Mouse (Mus musculus): ENCODE results near the gene Rpf1. TPM values are rescaled to one million over a fixed set of nuclear protein-coding genes. Genes with fewer than 3 reads are reported as not detected.

Rpf1 gene
- total RNA-seq, 2 experiments from 2014 or later, result 77.7 to 93.0 TPM

- ATAC-seq (replicated peaks; ENCODE audit: poor library complexity, severe bottlenecking), result no peak
Observed at GRCm38 (mm10) chr3:146501601-146502123, 19.6 kb downstream of the Rpf1 start.

- ATAC-seq (replicated peaks; ENCODE audit: poor library complexity, severe bottlenecking), result peak; percentile 11; the same call in 1 of the 2 replicates
Observed at GRCm38 (mm10) chr3:146500810-146501201, 20.4 kb downstream of the Rpf1 start.

DNA sequence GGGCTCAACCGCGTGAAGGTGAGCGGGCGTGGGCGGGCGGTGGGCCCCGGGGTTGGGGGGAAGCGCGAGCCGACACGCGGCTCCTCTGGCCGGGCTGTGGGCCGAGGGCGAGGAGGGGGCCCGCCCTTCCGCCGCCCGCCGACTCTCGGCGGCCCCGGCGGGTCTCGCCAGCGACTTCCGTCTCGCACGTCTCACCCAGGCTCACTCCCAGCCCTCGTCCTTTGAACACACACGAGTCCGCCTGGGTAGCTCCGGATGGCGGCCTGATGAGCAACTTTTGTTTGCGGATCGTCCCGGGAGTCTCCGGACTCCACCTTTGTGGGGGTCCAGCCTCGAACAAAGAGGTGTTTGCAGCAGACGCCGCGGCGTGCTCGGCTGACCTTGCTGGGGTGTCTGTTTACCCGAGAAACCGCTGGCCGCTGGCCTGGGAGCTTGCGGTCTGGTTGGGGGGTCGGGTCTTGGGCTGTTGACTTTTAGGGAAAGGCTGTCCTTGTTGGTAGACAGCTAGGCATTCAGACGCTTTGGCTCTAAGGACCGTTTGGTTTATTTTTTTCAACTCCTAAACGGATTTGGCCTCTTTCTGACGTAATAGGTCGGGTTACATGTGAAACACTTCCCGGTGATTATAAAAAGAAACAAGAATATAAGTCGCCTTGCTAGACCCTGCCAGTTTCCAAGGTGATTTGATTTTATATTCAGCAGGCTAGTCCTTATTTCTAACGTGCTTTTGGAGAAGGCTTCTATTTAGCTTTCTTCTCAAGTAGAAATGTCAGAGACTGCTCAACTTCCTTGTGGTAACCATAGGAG is 21.0 kb downstream of the Rpf1 start:
- peak; percentile 38 for ATAC-seq (replicated peaks; ENCODE audit: poor library complexity, severe bottlenecking)

DNA sequence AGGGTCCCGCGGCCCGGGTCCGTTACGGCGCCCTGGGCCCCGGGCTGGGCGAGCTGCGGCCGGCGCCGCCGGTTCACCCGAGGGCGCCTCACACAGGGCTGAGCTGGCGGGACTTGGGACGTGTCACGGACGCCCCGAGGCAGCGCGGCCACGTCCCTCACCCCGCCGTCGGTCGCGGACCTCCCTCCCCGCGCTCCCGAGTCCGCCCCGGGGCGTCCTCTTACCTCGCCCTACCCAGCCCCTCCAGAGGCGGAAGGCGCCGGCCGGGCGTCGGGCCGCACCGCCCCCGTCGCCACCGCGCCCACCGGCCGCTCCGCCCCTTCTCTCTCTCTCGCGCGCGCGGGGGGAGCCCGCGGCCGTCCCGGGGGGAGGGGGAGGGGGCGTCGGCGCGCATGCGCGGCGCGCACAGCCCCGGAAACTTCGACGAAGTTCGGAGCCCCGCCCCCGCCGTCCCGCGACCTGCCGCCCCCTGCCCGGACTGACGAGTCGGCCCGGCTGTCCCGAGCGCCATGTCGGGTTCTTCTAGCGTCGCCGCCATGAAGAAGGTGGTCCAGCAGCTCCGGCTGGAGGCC is 21.7 kb downstream of the Rpf1 start, which contains the start of the genes Spata1 and Gng5:
Gene Spata1, minus strand, starts transcription at position 323 of the 572 bp plus-strand sequence.
Gene Gng5, plus strand, starts transcription at position 377 of the 572 bp plus-strand sequence.
- peak; percentile 79 for ATAC-seq (replicated peaks; ENCODE audit: poor library complexity, severe bottlenecking)

DNA sequence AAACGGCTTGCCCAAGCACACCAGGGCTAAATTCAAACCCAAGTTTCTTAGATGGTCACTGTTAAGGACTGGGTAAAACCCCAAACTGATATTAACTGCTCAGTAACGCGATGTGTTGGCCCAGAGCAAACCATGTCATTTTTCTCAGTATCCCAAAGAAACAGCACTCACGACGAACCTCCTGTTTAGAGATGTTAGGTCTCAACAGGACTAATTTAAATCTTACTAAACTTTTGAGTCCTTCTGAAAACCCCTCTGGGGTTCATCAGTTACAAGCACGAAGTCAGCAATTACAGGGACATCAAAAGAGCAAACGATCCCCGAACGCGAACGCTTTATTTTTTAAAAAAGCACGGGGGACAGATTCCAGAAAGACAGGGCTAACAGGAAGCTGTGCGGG is 22.2 kb downstream of the Rpf1 start:
- ATAC-seq (replicated peaks; ENCODE audit: poor library complexity, severe bottlenecking), result no peak

GRCm38 (mm10) chr3:146494941-146495340 is 26.3 kb downstream of the Rpf1 start:
- ATAC-seq (replicated peaks; ENCODE audit: poor library complexity, severe bottlenecking), result no peak

- ATAC-seq (replicated peaks; ENCODE audit: poor library complexity, severe bottlenecking), result no peak
Observed at GRCm38 (mm10) chr3:146486464-146486863, 34.8 kb downstream of the Rpf1 start.

GRCm38 (mm10) chr3:146482044-146482443 is 39.2 kb downstream of the Rpf1 start:
- ATAC-seq (replicated peaks; ENCODE audit: poor library complexity, severe bottlenecking), result no peak

GRCm38 (mm10) chr3:146474428-146474827 is 46.8 kb downstream of the Rpf1 start:
- ATAC-seq (replicated peaks; ENCODE audit: poor library complexity, severe bottlenecking), result no peak

DNA sequence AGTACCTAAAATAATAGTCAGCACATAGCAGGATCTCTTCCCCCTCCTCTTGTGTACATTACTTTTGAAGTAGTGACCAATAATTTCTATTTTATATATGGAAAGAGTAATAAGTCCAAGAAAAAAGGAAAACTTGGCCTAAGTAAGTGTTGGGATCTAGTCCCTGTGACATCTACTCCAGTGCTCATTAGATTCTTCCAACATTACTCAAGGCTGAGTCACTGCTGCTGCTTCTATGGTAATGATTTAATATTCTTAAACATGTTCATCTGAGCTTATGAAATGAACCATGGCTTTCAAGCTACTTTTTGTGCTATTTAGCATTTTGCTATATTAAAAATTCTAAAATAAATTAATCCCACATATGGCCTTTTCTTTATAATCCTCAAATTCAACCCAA is 47.5 kb downstream of the Rpf1 start:
- ATAC-seq (replicated peaks; ENCODE audit: poor library complexity, severe bottlenecking), result no peak

- no peak for ATAC-seq (replicated peaks; ENCODE audit: poor library complexity, severe bottlenecking)
Observed at GRCm38 (mm10) chr3:146472657-146473056, 48.6 kb downstream of the Rpf1 start.

DNA sequence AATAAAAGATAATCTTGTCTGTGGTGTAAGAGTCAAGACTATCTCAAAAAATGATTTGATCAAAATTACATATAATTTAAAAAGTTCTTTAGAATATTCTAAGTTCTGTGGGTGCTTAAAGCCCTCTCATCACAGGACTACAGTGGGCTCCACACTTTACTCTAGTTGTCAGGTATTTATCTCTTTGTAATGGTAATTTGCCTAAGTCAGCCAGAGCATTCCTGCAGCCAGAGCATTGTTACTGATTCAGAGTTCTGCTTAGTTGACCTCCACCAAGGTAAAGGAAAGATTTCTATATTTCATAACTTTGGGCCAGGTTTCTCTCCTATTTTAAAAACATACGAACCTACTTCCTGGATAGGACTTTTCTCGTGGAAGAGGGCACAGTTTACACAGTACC is 52.0 kb downstream of the Rpf1 start:
- ATAC-seq (replicated peaks; ENCODE audit: poor library complexity, severe bottlenecking), result no peak

GRCm38 (mm10) chr3:146462939-146463338 is 58.3 kb downstream of the Rpf1 start:
- ATAC-seq (replicated peaks; ENCODE audit: poor library complexity, severe bottlenecking), result no peak

Other genes starting within 250 kb of the Rpf1 start
- 7.6 and 13.9 TPM in 2 replicates for gene Ssx2ip, start 116.8 kb downstream of the Rpf1 start, total RNA-seq (2014; fragmentation: Nextera tagmentation)
- gene Ssx2ip, start 116.8 kb downstream of the Rpf1 start, total RNA-seq (2017), result 17.7 and 19.8 TPM in 2 replicates
- gene Ctbs, start 71.6 kb downstream of the Rpf1 start, total RNA-seq (2014; fragmentation: Nextera tagmentation), result 4.7 and 10.5 TPM in 2 replicates
- gene Ctbs, start 71.6 kb downstream of the Rpf1 start, total RNA-seq (2017), result 7.3 and 10.9 TPM in 2 replicates
- 4.6 and 6.4 TPM in 2 replicates for gene Spata1, start 21.7 kb downstream of the Rpf1 start, total RNA-seq (2014; fragmentation: Nextera tagmentation)
- gene Spata1, start 21.7 kb downstream of the Rpf1 start, total RNA-seq (2017), result 7.9 and 27.0 TPM in 2 replicates
- 393 and 432 TPM in 2 replicates for gene Gng5, start 21.6 kb downstream of the Rpf1 start, total RNA-seq (2014; fragmentation: Nextera tagmentation)
- gene Gng5, start 21.6 kb downstream of the Rpf1 start, total RNA-seq (2017), result 166 and 178 TPM in 2 replicates
- not detected in 2 replicates for gene Uox, start 49.0 kb upstream of the Rpf1 start, total RNA-seq (2014; fragmentation: Nextera tagmentation)
- not detected in 2 replicates for gene Uox, start 49.0 kb upstream of the Rpf1 start, total RNA-seq (2017)
- not detected in 2 replicates for gene Dnase2b, start 94.2 kb upstream of the Rpf1 start, total RNA-seq (2014; fragmentation: Nextera tagmentation)
- not detected in 2 replicates for gene Dnase2b, start 94.2 kb upstream of the Rpf1 start, total RNA-seq (2017)
- gene 4930503B20Rik, start 129.9 kb upstream of the Rpf1 start, total RNA-seq (2014; fragmentation: Nextera tagmentation), result not detected in 2 replicates
- 0.05 TPM in 1 of 2 replicates, not detected in the other for gene 4930503B20Rik, start 129.9 kb upstream of the Rpf1 start, total RNA-seq (2017)
- gene Samd13, start 164.2 kb upstream of the Rpf1 start, total RNA-seq (2014; fragmentation: Nextera tagmentation), result 1.9 TPM in 1 of 2 replicates, not detected in the other
- gene Samd13, start 164.2 kb upstream of the Rpf1 start, total RNA-seq (2017), result 0.36 and 2.2 TPM in 2 replicates

Data from granulocyte monocyte progenitor cell, adult 5-6 weeks (primary cell).